Mouse (Mus musculus) heart, embryonic 14.5 days (tissue): Measurements from ENCODE around the gene Etl4. TPM values are rescaled to one million over a fixed set of nuclear protein-coding genes. Genes with fewer than 3 reads are reported as not detected.

Experiments
- ATAC-seq: fragments of 200-750 bp; cut with Nextera tagmentation; 2 replicates; pipeline ENCODE4 v1.8.0; 2017; ENCODE audit warnings: low read depth, moderate TSS enrichment; ENCODE audit not compliant: insufficient number of reproducible peaks, insufficient read depth, low FRiP score
- H3K27ac ChIP-seq, 2 experiments: fragments of 200-500 bp in 1 of 2; fragments of 300-500 bp in 1 of 2; sonication (generic) in 1 of 2; replicated peaks in 1 of 2; 2 replicates each; pipeline ENCODE4 v1.5.1; 2012 to 2014; ENCODE audit warnings: low read depth in 2 of 2, low read length in 2 of 2, control low read depth in 1 of 2, mild to moderate bottlenecking in 1 of 2, mixed read lengths in 1 of 2; ENCODE audit not compliant: control insufficient read depth in 1 of 2, insufficient read depth in 1 of 2
- H3K27me3 ChIP-seq: fragments of 300-500 bp; sonication (generic); 2 replicates; pipeline ENCODE4 v1.6.1; 2014; ENCODE audit warnings: mild to moderate bottlenecking, low read length, control low read depth; ENCODE audit not compliant: control insufficient read depth, insufficient read depth
- H3K36me3 ChIP-seq: fragments of 300-500 bp; sonication (generic); 2 replicates; pipeline ENCODE4 v1.6.1; 2014; ENCODE audit warnings: mild to moderate bottlenecking, control low read depth, low read length, mixed read lengths; ENCODE audit not compliant: control insufficient read depth, insufficient read depth
- H3K4me1 ChIP-seq, 2 experiments: fragments of 200-500 bp in 1 of 2; fragments of 300-500 bp in 1 of 2; sonication (generic) in 1 of 2; 2 replicates each; pipeline ENCODE4 v1.6.1; 2012 to 2014; ENCODE audit warnings: low read length in 2 of 2, control low read depth in 1 of 2, mixed read lengths in 1 of 2; ENCODE audit not compliant: control insufficient read depth in 2 of 2, insufficient read depth in 2 of 2
- H3K4me2 ChIP-seq: fragments of 300-500 bp; sonication (generic); 2 replicates; pipeline ENCODE4 v1.6.1; 2014; ENCODE audit warnings: mild to moderate bottlenecking, low read length
- H3K4me3 ChIP-seq, 2 experiments: fragments of 200-500 bp in 1 of 2; fragments of 300-500 bp in 1 of 2; sonication (generic) in 1 of 2; 2 replicates each; pipeline ENCODE4 v1.5.1; 2012 to 2014; ENCODE audit warnings: low read length in 2 of 2, mild to moderate bottlenecking in 2 of 2, control low read depth in 1 of 2, low read depth in 1 of 2, moderate library complexity in 1 of 2; ENCODE audit not compliant: control insufficient read depth in 1 of 2, insufficient read depth in 1 of 2
- H3K9ac ChIP-seq: fragments of 300-500 bp; sonication (generic); 2 replicates; pipeline ENCODE4 v1.6.1; 2014; ENCODE audit warnings: mild to moderate bottlenecking, low read length
- H3K9me3 ChIP-seq: fragments of 300-500 bp; sonication (generic); 2 replicates; pipeline ENCODE4 v1.6.1; 2016; ENCODE audit warnings: low read length, control low read depth; ENCODE audit not compliant: control insufficient read depth
- WGBS: fragments of 180-500 bp; shearing (Covaris S2); extraction: QIAGEN DNeasy Blood & Tissue Kit; methylation state at CpG from one replicate; pipeline ENCODE4 v1.1.7; 2014; 5-methylcytosine and 5-hydroxymethylcytosine counted together
- polyA plus RNA-seq: library from polyadenylated mRNA; unstranded; fragments of >200 nt; fragmentation: Nextera tagmentation; extraction: Ambion mirVana; gene quantifications from 2 replicates; pipeline ENCODE4 v1.2.1, GENCODE M21; 2014

The Etl4 gene
- polyA plus RNA-seq, 1 experiment from 2014 or later, result 11.3 TPM

DNA sequence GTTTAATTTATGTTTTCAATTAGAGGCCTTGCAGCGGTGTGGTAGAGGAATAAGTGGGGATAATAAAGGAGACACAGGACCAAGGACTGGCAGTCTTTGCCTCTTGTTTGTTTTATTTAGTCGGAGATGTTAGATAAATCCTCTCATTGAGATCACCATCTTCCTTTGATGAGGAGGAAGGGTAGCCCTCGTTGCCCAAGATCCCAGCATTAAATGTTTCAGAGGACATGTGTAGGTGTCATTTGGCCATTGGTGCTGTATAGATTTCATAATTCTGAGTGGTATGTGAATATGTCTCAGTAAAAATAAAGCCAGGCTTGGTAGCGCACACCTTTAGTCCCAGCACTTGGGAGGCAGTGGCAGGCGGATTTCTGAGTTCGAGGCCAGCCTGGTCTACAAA, 508.4 kb downstream of the Etl4 start:
- WGBS, result 83% methylated on average over 6 of the region's 6 CpGs
- H3K9me3 ChIP-seq, result no peaks in the 10 kb centered on the region
- H3K4me1 ChIP-seq, result no peaks in the 10 kb centered on the region; a peak in 1 of 4 replicates
- H3K36me3 ChIP-seq, result no peaks in the 10 kb centered on the region
- no peaks in the 10 kb centered on the region for H3K27me3 ChIP-seq
- no peak overlapping the region for H3K27ac ChIP-seq
- H3K4me2 ChIP-seq, result no peak overlapping the region
- ATAC-seq, result no peak
- H3K9ac ChIP-seq, result no peak overlapping the region
- no peak overlapping the region for H3K4me3 ChIP-seq

DNA sequence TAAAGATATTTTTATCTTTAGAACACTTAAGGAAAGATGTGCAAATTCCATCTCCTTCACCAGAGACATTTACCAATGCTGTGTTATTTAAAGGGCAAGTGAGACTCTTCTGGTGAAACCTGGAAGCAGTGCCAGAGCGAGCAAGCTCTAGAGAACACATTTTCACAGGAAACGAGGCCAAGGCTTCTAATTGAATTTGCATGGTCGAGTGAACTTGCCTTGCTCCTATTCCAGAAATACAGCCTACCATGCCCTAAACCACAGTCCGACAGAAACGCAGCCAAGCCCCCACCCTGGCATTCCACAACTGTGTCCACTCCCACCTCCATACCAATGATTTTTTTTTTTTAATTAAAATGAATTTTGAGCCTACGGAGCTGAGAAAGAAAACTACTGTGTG, 510.4 kb downstream of the Etl4 start:
- ATAC-seq, result no peak
- no peaks in the 10 kb centered on the region for H3K36me3 ChIP-seq
- H3K4me2 ChIP-seq, result no peak overlapping the region
- no peaks in the 10 kb centered on the region; a peak in 1 of 4 replicates for H3K4me1 ChIP-seq
- 50% methylated on average over 6 of the region's 6 CpGs for WGBS
- H3K9ac ChIP-seq, result no peak overlapping the region
- H3K27ac ChIP-seq, result no peak overlapping the region
- no peaks in the 10 kb centered on the region for H3K9me3 ChIP-seq
- H3K27me3 ChIP-seq, result no peaks in the 10 kb centered on the region
- H3K4me3 ChIP-seq, result no peak overlapping the region

DNA sequence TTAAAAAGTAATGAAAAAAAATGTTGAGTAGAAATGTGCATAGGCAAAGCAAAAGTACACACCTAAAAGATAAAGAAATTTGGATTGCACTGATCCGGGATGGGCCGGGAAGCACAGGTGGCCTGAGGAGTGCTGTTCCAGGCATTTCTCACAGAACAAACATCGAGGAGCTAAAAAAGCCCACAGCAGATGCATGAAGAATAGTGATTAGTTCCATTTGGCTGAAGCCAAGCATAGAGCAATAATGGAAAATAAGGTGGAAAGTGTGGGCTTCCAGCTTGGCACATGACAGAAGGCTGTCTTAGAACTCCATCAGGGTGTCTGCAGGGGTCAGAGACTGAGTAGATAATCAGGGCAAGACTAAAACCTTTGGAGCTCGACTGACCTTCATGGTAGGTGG, 512.7 kb downstream of the Etl4 start:
- no peak for ATAC-seq
- no peak overlapping the region for H3K9ac ChIP-seq
- H3K4me2 ChIP-seq, result no peak overlapping the region
- no peaks in the 10 kb centered on the region for H3K27me3 ChIP-seq
- 70% methylated on average over 4 of the region's 4 CpGs for WGBS
- no peaks in the 10 kb centered on the region; a peak in 1 of 4 replicates for H3K4me1 ChIP-seq
- H3K36me3 ChIP-seq, result no peaks in the 10 kb centered on the region
- H3K4me3 ChIP-seq, result no peak overlapping the region
- H3K9me3 ChIP-seq, result no peaks in the 10 kb centered on the region
- no peak overlapping the region for H3K27ac ChIP-seq

DNA sequence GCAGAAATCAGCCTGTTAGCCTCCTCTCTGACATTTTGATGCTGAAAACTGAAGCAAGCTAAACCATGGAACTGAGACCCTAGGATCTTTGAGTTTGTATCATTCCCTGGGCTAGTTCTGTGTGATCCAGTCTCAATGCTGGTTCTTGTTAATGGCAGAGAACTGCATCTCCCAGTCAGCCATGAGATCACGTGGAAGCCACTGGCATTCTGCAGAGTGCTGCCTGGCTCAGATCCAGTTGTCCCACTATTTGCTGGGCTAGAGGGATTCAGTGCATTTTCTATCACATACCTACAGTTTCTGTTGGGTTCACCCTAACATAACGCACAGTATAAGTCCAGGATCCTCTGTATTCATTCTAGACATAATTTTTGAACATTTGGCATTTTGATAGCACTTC, 524.1 kb downstream of the Etl4 start:
- no peak overlapping the region for H3K4me3 ChIP-seq
- ATAC-seq, result no peak
- H3K9ac ChIP-seq, result no peak overlapping the region
- 58% methylated on average over 2 of the region's 2 CpGs for WGBS
- H3K4me2 ChIP-seq, result no peak overlapping the region
- H3K4me1 ChIP-seq, result no peaks in the 10 kb centered on the region; a peak in 1 of 4 replicates
- H3K27me3 ChIP-seq, result no peaks in the 10 kb centered on the region
- no peaks in the 10 kb centered on the region for H3K9me3 ChIP-seq
- no peaks in the 10 kb centered on the region for H3K36me3 ChIP-seq
- no peak overlapping the region for H3K27ac ChIP-seq

DNA sequence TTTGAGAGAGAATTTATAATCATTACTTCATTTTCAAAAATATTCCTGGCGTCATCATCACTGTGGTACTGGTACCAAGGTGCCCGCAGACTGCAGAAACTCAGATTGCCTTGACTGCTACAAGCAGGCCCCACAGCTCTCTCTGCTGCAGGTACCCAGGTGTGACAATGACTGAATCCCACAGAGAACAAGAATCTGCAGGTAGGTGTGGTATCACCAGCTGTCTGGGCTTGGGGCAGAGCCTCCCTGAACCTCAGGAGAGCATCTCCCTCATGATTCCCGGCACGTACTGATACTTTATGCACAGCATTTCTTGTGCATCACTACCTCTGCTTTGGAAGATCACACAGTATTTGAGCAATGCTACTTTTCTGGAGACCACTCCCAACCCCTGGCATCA, 526.0 kb downstream of the Etl4 start:
- Histone ChIP-seq H3K27ac (no peak overlapping the region), H3K9ac (no peak overlapping the region), H3K27me3 (no peaks in the 10 kb centered on the region), H3K4me2 (no peak overlapping the region), H3K9me3 (no peaks in the 10 kb centered on the region), H3K4me1 (no peaks in the 10 kb centered on the region; a peak in 1 of 4 replicates), H3K4me3 (no peak overlapping the region), H3K36me3 (no peaks in the 10 kb centered on the region)
- no peak for ATAC-seq
- WGBS, result 80% methylated on average over 4 of the region's 4 CpGs

DNA sequence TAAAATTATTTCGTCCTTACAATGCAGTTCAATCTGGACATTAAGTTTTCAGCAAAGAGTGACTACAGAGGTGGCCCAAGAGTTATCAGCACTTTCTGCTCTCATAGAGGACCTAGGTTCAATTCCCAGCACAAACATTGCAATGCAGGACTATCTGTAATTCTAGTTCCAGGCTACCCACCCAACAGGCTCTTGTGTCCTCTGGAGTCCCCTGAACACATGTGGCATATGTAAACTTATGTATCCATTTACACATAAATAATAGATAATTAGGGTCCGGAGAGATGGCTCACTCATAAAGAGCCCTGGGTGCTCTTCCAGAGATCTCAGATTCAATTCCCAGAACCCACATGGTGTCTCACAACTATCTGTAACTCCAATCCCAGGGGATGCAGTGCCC, 533.2 kb downstream of the Etl4 start:
- no peaks in the 10 kb centered on the region for H3K27me3 ChIP-seq
- no peak for ATAC-seq
- no peaks in the 10 kb centered on the region for H3K9me3 ChIP-seq
- H3K4me2 ChIP-seq, result no peak overlapping the region
- no peak overlapping the region for H3K9ac ChIP-seq
- no peaks in the 10 kb centered on the region for H3K36me3 ChIP-seq
- H3K4me3 ChIP-seq, result no peak overlapping the region
- H3K27ac ChIP-seq, result no peak overlapping the region
- peaks cover 11 to 27% of the 10 kb centered on the region in 2 experiments for H3K4me1 ChIP-seq
- WGBS, result 88% methylated on average over 2 of the region's 2 CpGs

DNA sequence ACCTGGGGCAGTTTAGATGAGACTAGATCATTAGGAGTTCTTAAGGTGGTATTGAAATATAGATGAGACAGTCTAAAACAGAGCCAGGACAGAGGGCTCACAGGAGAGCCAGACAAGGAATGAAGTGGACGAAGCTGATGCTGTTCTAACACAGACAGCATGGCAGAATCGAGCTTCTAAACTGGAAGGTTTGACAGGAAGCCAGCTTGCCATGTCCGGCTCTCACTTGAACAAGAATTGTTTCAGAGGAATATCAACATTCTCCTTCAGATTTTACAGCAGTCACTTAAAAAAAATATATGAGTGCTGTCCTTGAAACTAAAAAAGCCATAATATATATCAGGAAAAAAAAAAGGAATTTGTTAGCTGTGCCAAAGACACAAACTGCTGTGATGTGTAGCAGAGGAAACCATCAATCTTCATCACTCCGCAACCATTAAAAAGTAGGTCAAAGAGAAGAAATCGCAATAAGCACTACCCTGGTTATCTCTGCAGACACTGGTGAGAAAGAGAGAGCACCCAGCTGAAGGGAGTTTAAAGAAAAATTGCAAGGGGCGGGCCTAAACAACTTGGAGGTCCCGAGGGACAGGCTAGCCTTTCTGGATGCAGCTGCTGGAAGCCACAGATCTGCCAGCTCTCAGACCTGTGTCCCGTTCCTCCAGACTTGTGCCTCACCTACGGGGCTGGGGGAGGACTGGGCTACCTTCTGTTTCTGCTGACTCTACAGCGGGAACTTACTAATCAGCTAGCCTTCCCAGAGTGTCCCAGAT, 534.3 kb downstream of the Etl4 start:
- Histone ChIP-seq H3K4me3 (no peak overlapping the region), H3K27ac (peak overlapping the region; percentile 39 to 44; a peak in 2 of 4 replicates), H3K4me2 (0 out of 2 replicates have a peak overlapping the region, but pooled peaks have one; percentile 16), H3K9ac (no peak overlapping the region), H3K9me3 (no peaks in the 10 kb centered on the region), H3K4me1 (peaks cover 11 to 27% of the 10 kb centered on the region in 2 experiments), H3K36me3 (no peaks in the 10 kb centered on the region), H3K27me3 (no peaks in the 10 kb centered on the region)
- WGBS, result 42% methylated on average over 10 of the region's 10 CpGs
- no peak for ATAC-seq
